Mouse (Mus musculus) colon, adult 2 months (tissue): ENCODE results near the gene Inpp1. TPM values are rescaled to one million over a fixed set of nuclear protein-coding genes. Genes with fewer than 3 reads are reported as not detected.

Experiments
- polyA plus RNA-seq: library from polyadenylated mRNA; depleted of rRNA; stranded (reverse); fragments of >200 nt; gene quantifications from 2 replicates; pipeline ENCODE4 v1.2.3, GENCODE M21; 2012; rRNA removed

Gene Inpp1
- 5.8 and 6.6 TPM in 2 replicates for polyA plus RNA-seq

DNA sequence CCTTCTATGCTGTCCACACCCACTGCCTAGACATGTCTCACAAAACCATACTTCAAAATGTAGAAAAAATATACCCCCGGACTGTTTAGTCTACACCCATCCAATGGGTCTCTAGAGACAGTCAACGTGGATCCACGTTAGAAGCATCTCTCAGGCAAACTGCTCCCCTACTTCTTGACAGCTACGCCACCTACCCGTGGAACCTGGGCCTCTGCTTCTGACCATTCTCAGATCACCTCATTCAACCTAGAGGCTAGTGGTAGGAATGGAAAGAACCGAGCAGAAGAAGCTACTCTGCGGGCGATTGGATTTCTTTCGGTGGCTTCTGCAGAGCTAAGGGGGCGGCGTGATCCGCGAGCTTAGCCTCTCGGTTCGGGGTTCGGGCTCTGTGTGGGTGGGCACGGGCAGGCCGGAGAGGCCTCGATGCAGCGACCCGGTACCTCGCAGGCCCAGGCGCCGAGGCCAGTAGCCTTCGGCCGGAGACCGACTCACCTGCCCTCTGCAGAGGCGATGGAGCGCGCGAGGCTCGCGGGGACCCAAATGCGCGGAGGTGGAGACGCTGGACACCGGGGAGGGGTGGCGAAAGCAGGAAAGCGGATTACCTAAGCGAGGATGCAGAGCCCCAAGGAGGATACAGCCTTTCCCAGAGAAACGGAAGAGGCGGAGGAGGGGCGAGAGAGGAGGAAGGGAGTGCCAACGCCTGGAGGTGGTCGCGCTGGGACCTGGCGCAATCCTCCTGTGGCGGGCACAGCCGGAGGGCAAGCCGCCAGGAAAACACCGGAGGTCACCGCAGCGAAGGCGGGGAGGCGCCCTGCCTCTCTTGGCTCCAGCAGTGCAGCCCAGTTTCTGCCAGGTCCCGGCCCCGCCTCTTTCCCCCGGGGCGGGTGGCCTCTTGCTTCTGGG lies at the start of gene Inpp1:
TSS of gene Inpp1 (minus strand) at position 779 of the 903 bp plus-strand sequence.

GRCm38 (mm10) chr1:52844782-52845665 lies 27.5 kb upstream of the Inpp1 start, which contains the start of gene Hibch:
Hibch (plus strand) TSS chr1:52844929.

Other genes starting within 250 kb of the Inpp1 start
- 3.6 and 3.7 TPM in 2 replicates for gene Nemp2, start 187.0 kb downstream of the Inpp1 start, polyA plus RNA-seq
- gene Mfsd6, start 90.2 kb downstream of the Inpp1 start, polyA plus RNA-seq: 50.7 and 51.2 TPM in 2 replicates
- gene Hibch, start 27.2 kb upstream of the Inpp1 start, polyA plus RNA-seq: 14.4 and 20.8 TPM in 2 replicates
- 2.5 and 3.5 TPM in 2 replicates for gene 1700019D03Rik, start 202.5 kb upstream of the Inpp1 start, polyA plus RNA-seq
- not detected in 2 replicates for gene Mstn, start 244.0 kb upstream of the Inpp1 start, polyA plus RNA-seq